Mouse (Mus musculus): ENCODE results near the gene Chrm1.
"Not testable (repeated sequence)": the region's sequence is repeated elsewhere in the genome, so short reads cannot be mapped to it uniquely, and the experiment has no call there.

Chrm1 gene

DNA sequence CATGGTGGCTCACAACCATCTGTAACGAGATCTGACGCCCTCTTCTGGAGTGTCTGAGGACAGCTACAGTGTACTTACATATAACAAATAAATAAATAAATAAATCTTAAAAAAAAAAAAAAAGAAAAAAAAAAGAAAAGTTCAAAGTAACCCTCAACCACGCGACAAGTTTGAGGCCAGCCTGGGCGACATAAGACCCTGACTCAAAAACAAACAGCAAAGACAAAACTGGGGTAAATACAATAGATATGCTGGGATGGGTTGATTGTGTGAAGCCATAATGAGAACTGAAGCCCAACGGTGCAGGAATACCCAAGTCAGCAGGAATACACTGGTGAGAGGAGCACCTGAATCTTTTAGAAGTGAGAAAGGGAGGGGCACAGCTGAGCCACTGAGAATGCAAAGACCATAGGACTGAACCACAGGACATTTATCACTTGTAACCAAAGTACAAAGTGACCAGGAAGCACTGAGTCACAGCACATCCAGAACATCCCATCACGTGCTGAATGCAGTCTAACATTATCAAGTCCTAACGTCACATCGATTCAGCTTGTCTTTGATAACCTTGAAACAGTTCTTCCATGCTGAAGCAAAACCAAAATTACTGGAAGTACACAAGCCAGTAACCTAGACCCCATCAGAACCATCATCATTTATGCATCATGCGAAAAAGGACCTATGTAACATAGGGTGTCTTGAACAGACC lies 53.3 kb downstream of the Chrm1 start:
- no peak for DNase-seq (ENCODE audit: low spot score in 2 of 2)

DNA sequence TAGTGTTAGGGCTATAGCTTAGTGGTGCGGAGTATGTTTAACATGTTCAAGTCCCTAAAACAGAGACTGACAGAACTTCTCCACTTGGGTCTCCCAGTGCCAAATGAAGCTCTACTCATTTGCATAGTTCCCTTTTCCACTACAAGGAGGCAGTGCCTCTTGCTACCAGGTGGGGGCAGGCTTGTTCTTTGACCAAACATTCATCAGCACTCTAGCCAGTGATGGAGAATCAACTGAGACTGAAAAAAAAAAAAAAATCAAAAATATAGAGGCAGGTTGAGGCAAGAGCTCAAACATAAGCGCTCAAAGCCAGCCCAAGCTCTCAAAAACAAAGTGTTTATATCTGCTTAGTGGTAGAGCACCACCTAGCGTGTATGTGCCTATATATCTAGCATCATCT lies 54.8 kb downstream of the Chrm1 start:
- peak; percentile 35 to 74 for DNase-seq (ENCODE audit: low spot score in 2 of 2)

DNA sequence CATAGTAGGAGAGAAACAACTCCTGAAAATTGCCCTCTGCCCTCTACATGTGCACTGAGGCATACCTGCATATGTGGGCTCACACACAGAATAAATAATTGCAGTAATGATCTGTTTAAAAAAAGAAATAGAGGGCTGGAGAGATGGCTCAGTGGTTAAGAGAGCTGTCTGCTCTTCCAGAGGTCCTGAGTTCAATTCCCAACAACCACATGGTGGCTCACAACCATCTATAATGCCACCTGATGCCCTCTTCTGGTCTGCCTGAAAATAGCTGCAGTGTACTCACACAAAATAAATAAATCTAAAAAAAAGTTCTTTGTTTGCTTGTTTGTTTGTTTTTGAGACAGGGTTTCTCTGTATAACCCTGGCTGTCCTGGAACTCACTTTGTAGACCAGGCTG lies 55.4 kb downstream of the Chrm1 start:
- DNase-seq (ENCODE audit: low spot score in 2 of 2), result not testable (repeated sequence)

DNA sequence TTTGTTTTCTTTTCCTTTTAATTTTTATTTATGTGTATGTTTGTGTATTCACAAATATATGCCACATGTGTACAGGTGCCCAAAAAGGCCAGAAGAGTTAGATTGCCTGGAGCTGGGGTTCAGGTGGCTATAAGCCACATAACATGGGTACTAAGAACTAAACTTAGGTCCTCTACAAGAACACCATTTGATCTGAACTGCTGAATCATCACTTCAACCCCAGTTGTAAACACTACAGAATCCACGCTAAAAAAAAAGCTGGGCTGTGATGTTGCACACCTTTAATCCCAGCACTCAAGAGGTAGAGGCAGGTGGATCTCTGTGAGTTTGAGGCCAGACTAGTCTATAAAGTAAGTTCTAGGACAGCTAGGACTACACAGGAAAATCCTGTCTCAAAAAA lies 57.8 kb downstream of the Chrm1 start:
- DNase-seq (ENCODE audit: low spot score in 2 of 2), result no peak

DNA sequence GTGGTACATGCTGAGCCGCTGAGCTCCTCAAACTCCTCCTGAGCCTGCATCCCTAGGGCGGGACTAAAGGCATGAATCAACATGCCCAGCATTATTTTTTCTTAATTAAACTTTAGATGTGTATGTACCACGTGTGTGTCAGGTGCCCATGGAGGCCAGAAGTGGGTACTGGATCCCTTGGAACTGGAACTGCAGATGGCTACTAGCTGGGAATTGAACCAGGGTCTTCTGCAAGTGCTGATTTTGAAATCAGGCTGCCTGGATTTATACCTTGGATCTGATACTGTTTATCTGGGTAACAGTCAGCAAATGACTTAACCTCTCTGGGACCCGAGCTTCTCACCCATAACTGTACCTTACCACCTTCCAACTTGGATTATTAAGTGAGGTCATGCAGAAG lies 58.4 kb downstream of the Chrm1 start:
- DNase-seq (ENCODE audit: low spot score in 2 of 2), result no peak

DNA sequence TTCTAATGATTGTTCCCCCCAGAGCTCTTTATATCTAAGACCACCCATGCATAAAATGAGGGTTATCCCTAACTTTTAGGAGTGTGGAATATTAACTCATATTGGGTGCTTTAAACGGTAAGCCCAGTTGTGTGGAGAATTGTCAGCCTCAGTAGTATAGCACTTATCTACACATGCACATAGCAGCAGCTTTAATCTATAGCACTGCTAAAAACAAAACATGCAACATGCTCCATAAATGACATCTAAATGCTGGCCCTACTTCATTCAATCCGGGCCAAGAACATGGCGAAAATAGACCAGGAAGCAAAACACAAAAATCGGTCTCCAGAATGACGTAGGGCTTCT lies 58.9 kb downstream of the Chrm1 start:
- DNase-seq (ENCODE audit: low spot score in 2 of 2), result no peak

DNA sequence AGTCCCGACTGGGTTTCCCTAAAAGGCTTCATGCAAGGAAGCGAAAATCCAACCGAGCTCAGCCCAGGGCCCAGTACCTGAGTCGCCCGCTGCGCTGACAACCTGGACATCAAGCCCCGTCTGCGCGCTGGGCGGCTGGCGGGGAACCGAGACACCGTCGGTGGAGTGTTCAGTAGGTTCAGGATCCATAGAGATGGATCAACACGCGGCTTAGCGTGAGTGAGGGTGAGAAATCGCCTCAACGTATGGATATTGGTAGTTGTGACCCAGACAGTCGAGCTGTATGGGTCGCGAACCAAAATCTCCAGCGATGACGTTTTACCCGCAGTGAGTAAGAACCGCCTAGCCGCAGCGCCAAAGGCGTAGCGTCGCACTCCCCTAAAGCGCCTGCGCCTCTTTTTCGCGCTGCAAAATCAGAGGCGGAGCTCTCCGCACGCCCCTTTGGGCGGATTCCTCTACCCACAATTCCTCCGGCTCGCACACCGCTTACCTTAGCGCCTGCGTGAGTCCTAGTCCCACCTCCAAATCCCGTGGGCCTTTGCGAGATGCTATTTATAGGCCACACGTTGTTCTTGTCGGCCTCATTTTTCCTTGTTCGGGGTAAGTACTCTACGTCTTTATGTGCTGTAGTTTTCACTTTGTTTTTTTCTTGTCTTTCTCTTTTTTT lies 59.5 kb downstream of the Chrm1 start, which contains the start of gene Slc3a2:
Gene Slc3a2 (minus strand): TSS at position 463 of the 667 bp plus-strand sequence.
- peak; percentile 91 to 95 for DNase-seq (ENCODE audit: low spot score in 2 of 2)

DNA sequence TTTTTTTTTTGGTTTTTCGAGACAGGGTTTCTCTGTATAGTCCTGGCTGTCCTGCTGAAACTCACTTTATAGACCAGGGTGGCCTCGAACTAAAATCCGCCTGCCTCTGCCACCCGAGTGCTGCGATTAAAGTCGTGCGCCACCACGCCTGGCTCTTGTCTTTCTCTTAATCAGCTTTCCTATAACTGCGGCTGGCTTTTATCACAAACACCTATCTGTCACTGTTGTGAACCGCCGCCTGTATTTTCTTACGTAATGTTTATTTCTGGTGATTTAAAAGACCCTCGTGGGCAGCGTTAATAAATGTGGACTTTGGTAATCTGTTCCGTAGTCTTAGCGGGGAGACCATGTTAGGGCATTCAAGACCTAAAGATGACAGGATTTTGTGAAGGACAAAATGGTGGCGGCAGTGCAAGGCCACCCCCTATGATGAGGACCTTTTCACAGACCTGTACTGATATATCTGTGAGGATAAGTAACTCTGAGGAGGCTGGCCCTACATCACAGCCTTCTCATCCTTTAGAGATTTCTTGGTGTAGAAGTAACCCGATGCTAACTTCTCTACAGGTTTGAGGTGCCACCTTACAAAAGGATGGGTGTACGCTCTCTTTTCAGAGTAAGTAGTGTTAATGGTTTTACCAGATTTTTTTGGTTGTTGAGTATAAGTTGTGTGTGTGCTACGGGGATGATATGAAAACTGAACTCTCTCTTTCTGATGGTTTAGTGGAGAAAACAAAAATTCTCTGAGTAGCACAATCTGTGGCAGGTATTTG lies 60.2 kb downstream of the Chrm1 start:
- no peak for DNase-seq (ENCODE audit: low spot score in 2 of 2)

DNA sequence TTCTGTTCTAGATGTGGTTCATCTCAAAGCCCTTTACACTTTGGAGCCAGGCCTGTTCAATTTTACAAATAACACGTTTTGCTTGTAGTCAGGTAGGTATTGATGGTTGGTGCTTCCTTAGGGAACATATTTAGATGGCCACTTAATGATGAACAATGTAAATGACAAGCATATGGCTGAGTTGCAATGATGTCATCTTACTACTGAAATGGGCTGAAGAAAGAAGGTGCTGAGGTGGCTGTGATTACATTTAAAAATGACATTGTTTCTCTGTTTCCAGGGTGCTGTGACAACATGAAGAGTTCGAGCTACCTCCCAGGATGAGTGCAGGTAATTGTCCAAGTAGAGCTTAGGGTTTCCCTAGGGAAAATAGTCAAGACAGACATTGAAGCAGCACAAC lies 60.8 kb downstream of the Chrm1 start:
- DNase-seq (ENCODE audit: low spot score in 2 of 2), result no peak

DNA sequence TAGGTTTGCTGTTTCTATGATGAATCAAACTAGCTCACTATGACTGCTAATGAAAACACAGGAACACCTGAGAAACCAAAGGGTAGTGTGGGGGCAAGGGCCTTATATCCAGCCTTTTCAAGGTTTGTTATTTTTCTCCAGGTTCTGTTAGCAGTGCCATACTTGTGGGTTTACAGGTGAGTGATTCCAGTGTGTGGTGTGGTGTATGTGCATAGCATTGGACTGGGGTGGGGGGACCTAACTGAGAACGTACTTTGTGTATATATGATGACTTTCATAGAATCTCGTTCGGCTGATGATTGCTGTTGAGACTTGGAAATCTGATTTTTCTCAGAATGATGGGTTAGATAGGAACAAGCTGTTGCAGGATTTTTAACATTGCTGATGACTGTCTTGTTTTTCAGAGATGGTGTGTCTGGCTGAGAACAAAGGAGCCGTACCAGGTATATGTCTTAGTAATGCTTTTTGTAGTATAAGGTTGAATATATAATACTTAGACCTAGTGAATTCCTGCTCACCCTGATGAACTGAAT lies 61.6 kb downstream of the Chrm1 start:
- no peak for DNase-seq (ENCODE audit: low spot score in 2 of 2)

DNA sequence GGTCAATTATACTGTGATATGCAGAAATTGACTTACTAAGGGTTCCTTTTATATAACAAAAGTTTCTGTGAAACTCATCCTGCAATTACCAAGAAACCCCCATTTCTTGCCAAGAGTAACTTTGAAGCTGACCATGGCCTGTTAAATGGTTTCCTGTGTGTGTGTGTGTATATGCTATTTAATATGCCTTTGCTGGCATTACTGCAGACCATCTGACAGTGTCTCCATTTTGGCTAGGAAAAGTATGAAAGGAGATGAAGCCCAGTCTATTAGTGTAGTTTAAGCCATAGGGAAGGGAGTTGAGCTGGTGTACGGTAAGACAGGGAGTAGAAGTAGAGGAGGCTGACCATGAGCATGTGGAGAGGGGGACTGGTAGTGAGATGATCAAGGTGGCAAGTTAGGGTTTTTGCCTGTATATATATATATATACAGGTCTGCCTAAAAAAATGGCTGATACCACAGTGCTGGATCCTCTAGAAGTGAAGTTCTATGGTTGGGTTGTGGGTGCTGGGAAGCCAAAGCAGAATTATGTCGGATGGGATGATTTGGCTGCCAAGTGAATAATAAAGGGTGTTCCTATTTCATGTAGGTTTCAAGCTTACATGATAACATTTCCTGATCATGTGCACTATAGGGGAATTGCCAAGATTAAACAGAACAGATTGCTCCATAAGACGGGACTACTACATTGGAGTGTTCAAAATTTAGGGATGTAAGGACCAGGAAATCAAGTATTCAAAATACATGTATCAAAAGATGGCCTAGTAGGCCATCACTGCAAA lies 63.2 kb downstream of the Chrm1 start:
- no peak for DNase-seq (ENCODE audit: low spot score in 2 of 2)

DNA sequence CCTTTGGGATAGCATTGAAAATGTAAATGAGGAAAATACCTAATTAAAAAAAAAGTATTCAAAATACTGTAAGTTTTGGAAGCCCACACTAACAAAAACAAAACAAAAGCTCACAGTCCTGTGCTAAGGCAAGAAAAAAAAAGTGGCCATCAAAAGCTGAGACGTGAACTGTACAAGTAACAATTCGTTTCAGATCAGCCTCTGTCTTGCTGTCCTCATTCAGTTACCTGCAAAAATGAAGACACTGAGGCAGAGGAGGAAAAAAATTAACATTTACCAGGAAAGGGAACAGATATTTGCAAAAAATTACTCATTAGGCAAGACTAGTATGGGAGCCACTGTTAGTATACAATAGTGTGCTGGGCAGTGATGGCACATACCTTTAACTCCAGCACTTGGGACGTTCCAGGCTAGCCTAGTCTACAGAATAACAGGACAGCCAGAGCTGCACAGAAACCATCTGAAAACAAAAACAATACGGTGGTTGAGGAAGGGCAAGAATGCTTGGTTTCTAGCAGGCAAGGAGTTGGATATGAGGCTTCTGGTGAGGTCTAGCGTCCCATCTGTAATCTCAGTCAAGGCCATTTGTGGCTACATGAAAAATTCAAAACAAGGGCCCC lies 64.0 kb downstream of the Chrm1 start:
- no peak for DNase-seq (ENCODE audit: low spot score in 2 of 2)

DNA sequence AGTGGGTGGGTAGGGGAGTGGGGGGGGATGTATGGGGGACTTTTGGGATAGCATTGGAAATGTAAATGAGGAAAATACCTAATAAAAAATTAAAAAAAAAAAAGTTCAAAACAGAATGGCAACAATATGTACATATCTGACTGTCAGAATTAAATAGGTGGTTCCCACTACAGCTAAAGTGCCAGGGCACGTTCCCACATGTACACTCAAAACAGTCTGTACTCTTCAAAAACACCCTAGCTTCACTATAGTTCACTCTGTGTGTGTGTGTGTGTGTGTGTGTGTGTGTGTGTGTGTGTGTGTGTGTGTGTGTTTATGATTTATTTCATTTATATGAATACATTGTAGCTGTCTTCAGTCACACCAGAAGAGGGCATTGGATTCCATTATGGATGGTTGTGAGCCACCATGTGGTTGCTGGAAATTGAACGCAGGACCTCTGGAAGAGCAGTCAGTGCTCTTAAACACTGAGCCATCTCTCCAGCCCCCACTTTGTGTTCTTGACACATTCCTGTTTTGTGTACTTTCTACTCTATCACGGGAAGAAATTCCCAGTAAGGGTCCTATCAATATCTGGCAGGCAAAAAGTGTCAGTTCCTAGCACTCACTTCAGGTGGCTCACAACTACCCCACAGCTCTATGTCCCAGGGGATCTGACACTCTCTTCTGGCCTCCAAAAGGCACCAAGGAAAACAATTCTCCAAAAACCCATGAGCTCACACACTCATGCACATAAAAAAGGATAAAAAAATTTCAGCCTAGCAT lies 64.9 kb downstream of the Chrm1 start:
- not testable (repeated sequence) for DNase-seq (ENCODE audit: low spot score in 2 of 2)

All from thymus, postnatal 10 days (tissue).